Mouse (Mus musculus) lung, postnatal 25 days (tissue): Measurements from ENCODE around the gene Tnks2.
"Not testable (repeated sequence)": the region's sequence is repeated elsewhere in the genome, so short reads cannot be mapped to it uniquely, and the experiment has no call there.

Experiments
- DNase-seq: peaks from one replicate; pipeline ENCODE4 v3.0.0; 2022; ENCODE audit warnings: low spot score

Tnks2 gene

DNA sequence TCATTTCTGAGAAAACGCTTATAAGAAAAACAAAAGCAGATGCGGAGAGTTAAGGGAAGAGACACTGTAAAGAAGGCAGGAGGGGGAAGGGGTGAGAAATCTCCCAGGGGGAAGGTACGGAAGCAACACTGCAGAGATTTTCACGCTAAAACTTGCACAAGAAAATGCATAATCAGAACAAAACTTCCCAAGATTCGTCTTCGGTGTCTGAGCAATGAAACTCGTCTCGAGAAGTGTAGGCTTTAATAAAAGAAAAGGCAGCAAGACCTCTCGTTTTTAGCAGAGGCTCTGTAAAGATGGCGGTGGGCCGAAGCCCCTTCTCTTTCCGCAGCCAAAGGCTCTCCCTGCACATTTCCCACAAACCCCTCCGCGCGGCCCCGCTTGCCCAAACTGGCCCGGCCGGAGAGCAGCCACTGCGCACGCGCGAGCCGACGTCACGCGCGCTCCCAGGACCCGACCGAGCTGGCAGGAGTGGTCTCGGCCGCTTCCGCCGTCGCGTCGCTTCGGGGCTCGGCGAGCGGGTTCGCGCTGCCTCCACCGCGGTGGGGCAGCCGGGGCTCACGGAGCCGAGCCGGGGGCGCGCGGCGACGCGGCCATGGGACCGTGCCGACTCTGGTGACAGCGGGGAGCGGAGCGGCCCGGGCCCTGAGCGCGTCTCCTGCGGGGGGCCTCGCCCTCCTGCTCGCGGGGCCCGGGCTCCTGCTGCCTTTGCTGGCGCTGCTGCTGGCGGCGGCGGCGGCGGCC lies at the start of gene Tnks2:
Gene Tnks2, plus strand, starts transcription at position 445 of the 744 bp plus-strand sequence.
- DNase-seq, result peak; percentile 97

DNA sequence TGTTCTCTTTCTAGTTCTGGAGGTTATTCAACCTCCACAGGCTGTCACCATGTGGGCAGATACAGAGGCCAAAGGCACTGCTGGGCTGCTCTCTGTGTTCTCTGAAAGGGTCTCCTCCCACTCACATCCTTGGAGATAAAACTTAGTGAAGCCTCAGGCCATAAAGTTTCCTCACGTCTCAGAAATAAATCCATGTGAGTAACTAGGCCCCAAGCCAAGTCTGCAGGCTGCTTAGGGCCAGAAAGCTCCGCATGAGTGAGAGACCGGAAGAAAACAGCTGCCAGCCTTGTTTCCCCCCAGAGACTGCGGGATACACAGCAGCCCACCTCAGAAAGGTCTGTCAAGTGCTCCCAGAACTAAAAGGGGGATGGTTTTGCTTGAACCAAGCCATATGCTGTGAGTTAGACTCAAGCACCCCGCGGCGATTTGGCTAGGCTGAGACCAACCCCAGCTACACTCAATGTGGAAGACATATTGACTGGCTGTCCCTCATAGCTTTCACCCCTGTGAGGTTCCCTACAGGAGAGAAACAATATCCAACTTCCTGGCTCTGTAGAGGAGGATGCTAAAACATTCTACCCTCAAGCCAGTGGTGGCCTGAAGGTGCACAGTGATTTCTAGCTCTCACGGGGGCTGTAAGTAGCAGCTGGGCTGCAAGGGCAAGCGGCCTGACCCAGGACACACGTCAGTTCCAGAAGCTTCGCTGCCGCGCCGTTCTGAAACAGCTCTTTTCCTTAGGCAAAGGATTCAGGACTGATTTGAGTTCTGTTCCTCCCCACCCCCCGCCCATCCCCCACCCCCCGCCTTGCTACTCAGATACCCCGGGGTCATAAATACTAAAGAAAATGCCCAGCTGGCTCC lies 43.9 kb upstream of the Tnks2 start:
- peak; percentile 42 for DNase-seq

GRCm38 (mm10) chr19:36792589-36792988 lies 41.4 kb upstream of the Tnks2 start:
- peak; percentile 38 for DNase-seq

- DNase-seq, result peak; percentile 48
Observed at GRCm38 (mm10) chr19:36793450-36793849, 40.6 kb upstream of the Tnks2 start.

GRCm38 (mm10) chr19:36794008-36794407 lies 40.0 kb upstream of the Tnks2 start:
- DNase-seq, result no peak

GRCm38 (mm10) chr19:36795277-36795676 lies 38.8 kb upstream of the Tnks2 start:
- peak; percentile 57 for DNase-seq

DNA sequence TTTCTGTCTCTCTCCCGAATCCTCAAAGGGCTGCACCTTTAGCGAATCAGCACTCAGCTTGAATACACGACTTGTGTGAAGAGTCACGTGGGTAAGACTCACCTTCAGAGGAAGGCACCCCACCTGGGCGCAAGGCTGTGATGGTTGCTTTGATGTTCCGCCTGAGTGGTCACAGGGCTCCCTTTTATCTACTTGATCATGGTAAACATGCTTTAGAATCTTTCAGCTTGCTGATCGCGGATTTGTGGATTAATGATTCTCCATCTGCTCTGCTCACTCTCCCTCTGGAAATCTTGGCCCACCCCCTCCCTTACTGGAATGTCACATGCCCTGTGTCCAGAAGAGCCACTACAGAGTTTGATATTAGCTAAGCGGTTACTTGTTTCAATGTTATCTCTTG lies 37.1 kb upstream of the Tnks2 start:
- no peak for DNase-seq

DNA sequence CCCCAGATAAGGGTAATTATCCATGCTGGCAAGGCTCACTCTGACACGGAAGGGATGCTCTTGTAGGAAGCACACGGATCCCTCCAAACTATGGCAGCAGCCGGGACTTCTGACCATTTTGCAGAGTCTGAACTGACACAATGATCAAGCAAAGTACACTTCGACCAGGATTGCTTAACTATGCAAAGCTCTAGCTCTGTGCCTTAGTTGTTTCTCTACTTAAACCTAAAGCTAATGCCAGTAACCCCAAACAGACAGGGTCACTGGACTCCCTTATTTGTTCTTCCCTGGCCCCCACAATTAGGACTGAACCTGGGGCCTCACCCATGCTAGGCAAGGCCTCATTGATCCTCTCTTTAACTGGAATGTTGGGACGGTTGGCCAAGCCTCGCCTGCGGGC lies 33.7 kb upstream of the Tnks2 start:
- no peak for DNase-seq

- no peak for DNase-seq
Observed at GRCm38 (mm10) chr19:36801856-36802641, 32.0 kb upstream of the Tnks2 start.

DNA sequence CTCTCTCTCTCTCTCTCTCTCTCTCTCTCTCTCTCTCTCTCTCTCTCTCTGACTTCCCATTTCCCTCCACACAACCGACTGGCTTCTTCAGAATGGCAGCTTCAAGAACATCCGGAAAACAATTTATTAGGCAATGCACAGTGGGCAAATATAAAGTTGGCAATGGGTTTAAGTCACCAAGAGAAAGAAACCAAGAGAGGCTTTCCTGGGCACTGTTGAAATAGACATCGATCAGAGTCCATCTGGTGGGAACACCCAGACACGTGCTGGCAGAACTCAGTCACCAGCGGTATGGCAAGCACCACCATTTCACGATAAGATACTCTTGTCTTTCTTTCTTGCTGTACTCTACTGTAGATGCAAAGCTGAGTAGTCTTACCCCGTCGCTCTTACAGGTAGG lies 30.6 kb upstream of the Tnks2 start:
- no peak for DNase-seq

- no peak for DNase-seq
Observed at GRCm38 (mm10) chr19:36806842-36807241, 27.2 kb upstream of the Tnks2 start.

GRCm38 (mm10) chr19:36808426-36809105 lies 25.5 kb upstream of the Tnks2 start:
- DNase-seq, result no peak

GRCm38 (mm10) chr19:36809476-36810168 lies 24.4 kb upstream of the Tnks2 start:
- DNase-seq, result no peak

- DNase-seq, result no peak
Observed at GRCm38 (mm10) chr19:36812011-36812410, 22.0 kb upstream of the Tnks2 start.

- DNase-seq, result peak; percentile 71
Observed at GRCm38 (mm10) chr19:36815396-36816271, 18.4 kb upstream of the Tnks2 start.

GRCm38 (mm10) chr19:36818141-36818885 lies 15.7 kb upstream of the Tnks2 start:
- no peak for DNase-seq

DNA sequence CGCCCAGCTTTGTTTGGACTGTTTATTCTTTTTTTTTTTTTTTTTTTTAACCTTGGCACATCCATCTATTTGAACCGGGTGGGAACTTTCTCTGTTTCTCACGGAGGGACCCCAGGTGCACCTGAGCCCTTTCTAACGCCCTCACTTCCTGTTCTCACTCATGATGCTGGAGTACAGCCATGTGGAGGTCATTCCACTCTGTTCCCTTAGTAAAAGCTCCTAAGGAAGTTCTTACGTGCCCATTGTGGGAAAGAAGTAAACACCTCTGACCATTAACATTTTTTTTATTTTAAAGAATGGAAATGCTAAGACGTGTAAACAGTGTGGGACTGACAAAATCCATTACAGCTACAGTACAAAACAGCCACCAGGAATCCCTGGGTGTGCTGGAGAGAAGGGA lies 14.8 kb upstream of the Tnks2 start:
- no peak for DNase-seq

- peak; percentile 28 for DNase-seq
Observed at GRCm38 (mm10) chr19:36820469-36820868, 13.6 kb upstream of the Tnks2 start.

DNA sequence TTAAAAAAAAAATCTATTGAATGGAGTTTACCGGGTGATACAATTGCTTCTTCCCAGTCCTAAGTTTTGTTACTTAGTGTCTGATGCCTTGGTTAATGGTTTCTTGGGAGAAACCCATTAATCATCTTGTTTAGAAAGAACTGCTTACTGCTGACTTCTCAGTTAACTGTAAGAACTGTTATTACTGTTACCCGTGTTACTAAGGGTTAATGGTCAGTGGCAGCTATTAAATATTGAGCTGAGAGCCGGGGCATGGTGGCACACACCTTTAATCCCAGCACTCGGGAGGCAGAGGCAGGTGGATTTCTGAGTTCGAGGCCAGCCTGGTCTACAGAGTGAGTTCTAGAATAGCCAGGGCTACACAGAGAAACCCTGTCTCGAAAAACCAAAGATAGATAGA lies 12.7 kb upstream of the Tnks2 start:
- DNase-seq, result not testable (repeated sequence)
